Mouse (Mus musculus): ENCODE measurements at regions not wholly inside any gene's neighbourhood (a gene's known extent, or its start where the extent isn't known, plus 50 kb on each side); places are given as distances from the start of the nearest gene placed in this dataset.

- Histone ChIP-seq H3K27ac (no peak overlapping the region), H3K4me3 (no peak overlapping the region), H3K9me3 (no peaks in the 10 kb centered on the region), H3K27me3 (ENCODE audit: insufficient read depth, poor library complexity, severe bottlenecking) (no peaks in the 10 kb centered on the region), H3K4me1 (no peaks in the 10 kb centered on the region), H3K36me3 (no peaks in the 10 kb centered on the region)
- WGBS: 68% methylated on average over 6 of the region's 6 CpGs
- DNase-seq (ENCODE audit: low spot score): no peak
Measured at GRCm38 (mm10) chr4:29152134-29152867, 339.4 kb downstream of the Epha7 start.

GRCm38 (mm10) chr4:29182494-29182893 is 369.6 kb downstream of the Epha7 start:
- no peaks in the 10 kb centered on the region for H3K27me3 ChIP-seq (ENCODE audit: insufficient read depth, poor library complexity, severe bottlenecking)
- DNase-seq (ENCODE audit: low spot score): no peak
- H3K4me3 ChIP-seq: no peak overlapping the region
- H3K9me3 ChIP-seq: no peaks in the 10 kb centered on the region
- H3K27ac ChIP-seq: no peak overlapping the region
- 56% methylated on average over 2 of the region's 2 CpGs for WGBS
- H3K36me3 ChIP-seq: no peaks in the 10 kb centered on the region
- no peaks in the 10 kb centered on the region for H3K4me1 ChIP-seq

- Histone ChIP-seq H3K9me3 (no peaks in the 10 kb centered on the region), H3K27me3 (ENCODE audit: insufficient read depth, poor library complexity, severe bottlenecking) (no peaks in the 10 kb centered on the region), H3K36me3 (no peaks in the 10 kb centered on the region), H3K4me1 (no peaks in the 10 kb centered on the region), H3K4me3 (no peak overlapping the region), H3K27ac (no peak overlapping the region)
- DNase-seq (ENCODE audit: low spot score): no peak
Measured at GRCm38 (mm10) chr4:29183411-29183810, 370.5 kb downstream of the Epha7 start.

- no peak for DNase-seq (ENCODE audit: low spot score)
- no peak overlapping the region for H3K4me3 ChIP-seq
- H3K27ac ChIP-seq: no peak overlapping the region
- 86% methylated on average over 2 of the region's 2 CpGs for whole genome bisulfite sequencing
- H3K4me1 ChIP-seq: no peaks in the 10 kb centered on the region
- H3K27me3 ChIP-seq (ENCODE audit: insufficient read depth, poor library complexity, severe bottlenecking): no peaks in the 10 kb centered on the region
- no peaks in the 10 kb centered on the region for H3K9me3 ChIP-seq
- H3K36me3 ChIP-seq: no peaks in the 10 kb centered on the region
Measured at GRCm38 (mm10) chr4:29183818-29184217, 370.9 kb downstream of the Epha7 start.

GRCm38 (mm10) chr4:29200976-29201375 is 388.0 kb downstream of the Epha7 start:
- DNase-seq (ENCODE audit: low spot score): no peak
- no peaks in the 10 kb centered on the region for H3K4me1 ChIP-seq
- H3K36me3 ChIP-seq: no peaks in the 10 kb centered on the region

More at GRCm38 (mm10) chr4:29200976-29201375, 388.0 kb downstream of the Epha7 start:
- no peak overlapping the region for H3K27ac ChIP-seq
- H3K4me3 ChIP-seq: no peak overlapping the region
- no peaks in the 10 kb centered on the region for H3K9me3 ChIP-seq
- no peaks in the 10 kb centered on the region for H3K27me3 ChIP-seq (ENCODE audit: insufficient read depth, poor library complexity, severe bottlenecking)

Data from heart, embryonic 10.5 days (tissue).